Mouse (Mus musculus): ENCODE results near the gene Scaf8.
A peak's percentile ranks its signal among the peaks of the same experiment; 100 is the strongest.
"Not testable (repeated sequence)": the region's sequence is repeated elsewhere in the genome, so short reads cannot be mapped to it uniquely, and the experiment has no call there.

DNA sequence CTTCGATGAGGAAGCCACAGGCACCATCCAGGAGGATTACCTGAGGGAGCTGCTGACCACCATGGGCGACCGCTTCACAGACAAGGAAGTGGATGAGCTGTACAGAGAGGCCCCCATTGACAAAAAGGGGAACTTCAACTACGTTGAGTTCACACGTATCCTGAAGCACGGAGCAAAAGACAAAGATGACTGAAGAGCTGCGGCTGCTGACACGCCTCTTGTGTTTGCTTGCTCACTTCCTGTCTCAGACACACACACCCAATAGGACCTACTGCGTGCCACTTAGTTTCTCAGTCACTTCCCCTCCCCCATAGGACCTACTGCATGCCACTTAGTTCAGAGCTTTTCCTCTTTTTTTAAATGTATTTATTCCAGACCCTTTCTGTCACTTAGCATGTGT lies 41.4 kb downstream of the Scaf8 start:
- not testable (repeated sequence) for TF ChIP-seq CTCF (IDR thresholded peaks at IDR 0.05 in 2 of 3, conservative IDR thresholded peaks at IDR 0.05 in 1 of 3; ENCODE audit: control insufficient read depth in 1 of 3, insufficient read depth in 1 of 3, low read depth in 2 of 3, low read length in 3 of 3, poor library complexity in 1 of 3, severe bottlenecking in 1 of 3)
- peak; percentile 43 to 54; a peak in 3 of 4 replicates for TF ChIP-seq EP300 (IDR thresholded peaks at IDR 0.05; ENCODE audit: low read depth in 1 of 2, low read length in 2 of 2)
